Mouse (Mus musculus) midbrain, embryonic 12.5 days (tissue): Measurements from ENCODE around the gene Smyd3. TPM values are rescaled to one million over a fixed set of nuclear protein-coding genes. Genes with fewer than 3 reads are reported as not detected.

ENCODE experiments used
- ATAC-seq: fragments of 200-750 bp; cut with Nextera tagmentation; 2 replicates; pipeline ENCODE4 v1.8.0; 2017; ENCODE audit warnings: low read depth, moderate TSS enrichment, moderate library complexity; ENCODE audit not compliant: low FRiP score
- H3K27ac ChIP-seq: fragments of 300-500 bp; sonication (generic); replicated peaks from 2 replicates; pipeline ENCODE4 v1.5.1; 2016; ENCODE audit warnings: mild to moderate bottlenecking
- H3K27me3 ChIP-seq: fragments of 300-500 bp; sonication (generic); 2 replicates; pipeline ENCODE4 v1.6.1; 2016; ENCODE audit warnings: mild to moderate bottlenecking
- H3K36me3 ChIP-seq: fragments of 300-500 bp; sonication (generic); 2 replicates; pipeline ENCODE4 v1.6.1; 2016
- H3K4me1 ChIP-seq: fragments of 300-500 bp; sonication (generic); 2 replicates; pipeline ENCODE4 v1.6.1; 2016
- H3K4me2 ChIP-seq: fragments of 300-500 bp; sonication (generic); replicated peaks from 2 replicates; pipeline ENCODE4 v1.6.1; 2016; ENCODE audit warnings: mild to moderate bottlenecking, moderate library complexity
- H3K4me3 ChIP-seq: fragments of 300-500 bp; sonication (generic); 2 replicates; pipeline ENCODE4 v1.5.1; 2016; ENCODE audit warnings: mild to moderate bottlenecking
- H3K9ac ChIP-seq: fragments of 300-500 bp; sonication (generic); replicated peaks from 2 replicates; pipeline ENCODE4 v1.6.1; 2016; ENCODE audit warnings: mild to moderate bottlenecking, moderate library complexity
- H3K9me3 ChIP-seq: fragments of 300-500 bp; sonication (generic); 2 replicates; pipeline ENCODE4 v1.6.1; 2016; ENCODE audit warnings: mild to moderate bottlenecking
- WGBS: fragments of 180-500 bp; shearing (Covaris S2); methylation state at CpG from one replicate; pipeline ENCODE4 v1.1.7; 2016; 5-methylcytosine and 5-hydroxymethylcytosine counted together
- polyA plus RNA-seq: library from polyadenylated mRNA; unstranded; fragments of >200 nt; fragmentation: Nextera tagmentation; extraction: Ambion mirVana; gene quantifications from 2 replicates; pipeline ENCODE4 v1.2.1, GENCODE M21; 2016

The Smyd3 gene
- polyA plus RNA-seq, 1 experiment from 2014 or later, result 14.3 TPM

GRCm38 (mm10) chr1:179261496-179261966 lies 256.3 kb downstream of the Smyd3 start:
- Histone ChIP-seq H3K27ac (peak overlapping the region; percentile 71), H3K36me3 (no peaks in the 10 kb centered on the region), H3K4me1 (peaks cover 6% of the 10 kb centered on the region), H3K4me3 (no peak overlapping the region), H3K9ac (no peak overlapping the region), H3K9me3 (no peaks in the 10 kb centered on the region), H3K27me3 (no peaks in the 10 kb centered on the region), H3K4me2 (no peak overlapping the region)
- no peak for ATAC-seq
- 60% methylated on average over 11 of the region's 11 CpGs for WGBS

GRCm38 (mm10) chr1:179255826-179256512 lies 261.9 kb downstream of the Smyd3 start:
- no peak overlapping the region for H3K4me3 ChIP-seq
- H3K9ac ChIP-seq, result no peak overlapping the region
- no peak overlapping the region for H3K4me2 ChIP-seq
- H3K9me3 ChIP-seq, result no peaks in the 10 kb centered on the region
- WGBS, result 84% methylated on average over 11 of the region's 11 CpGs
- no peak for ATAC-seq
- H3K36me3 ChIP-seq, result no peaks in the 10 kb centered on the region
- H3K27me3 ChIP-seq, result no peaks in the 10 kb centered on the region
- H3K4me1 ChIP-seq, result peaks cover 15% of the 10 kb centered on the region
- H3K27ac ChIP-seq, result no peak overlapping the region

- Histone ChIP-seq H3K36me3 (no peaks in the 10 kb centered on the region), H3K9me3 (no peaks in the 10 kb centered on the region), H3K9ac (no peak overlapping the region), H3K4me1 (peaks cover 19% of the 10 kb centered on the region), H3K4me2 (no peak overlapping the region), H3K27me3 (no peaks in the 10 kb centered on the region), H3K27ac (no peak overlapping the region), H3K4me3 (no peak overlapping the region)
- WGBS, result 22% methylated on average over 3 of the region's 3 CpGs
- ATAC-seq, result peak; percentile 83; the same call in 1 of the 2 replicates
These were observed 263.3 kb downstream of the Smyd3 start for GRCm38 (mm10) chr1:179254531-179254930.

GRCm38 (mm10) chr1:179252611-179253010 lies 265.2 kb downstream of the Smyd3 start:
- Histone ChIP-seq H3K4me1 (peaks cover 22% of the 10 kb centered on the region), H3K4me3 (no peak overlapping the region), H3K4me2 (no peak overlapping the region), H3K27me3 (no peaks in the 10 kb centered on the region), H3K9me3 (no peaks in the 10 kb centered on the region), H3K27ac (no peak overlapping the region), H3K36me3 (no peaks in the 10 kb centered on the region), H3K9ac (no peak overlapping the region)
- WGBS, result 80% methylated on average over 4 of the region's 4 CpGs
- ATAC-seq, result no peak

GRCm38 (mm10) chr1:179250388-179250787 lies 267.5 kb downstream of the Smyd3 start:
- H3K9ac ChIP-seq, result no peak overlapping the region
- no peak for ATAC-seq
- H3K4me2 ChIP-seq, result no peak overlapping the region
- H3K27ac ChIP-seq, result no peak overlapping the region
- H3K27me3 ChIP-seq, result no peaks in the 10 kb centered on the region; the same call in 1 of the 2 replicates
- peaks cover 22% of the 10 kb centered on the region for H3K4me1 ChIP-seq
- H3K36me3 ChIP-seq, result no peaks in the 10 kb centered on the region
- no peak overlapping the region for H3K4me3 ChIP-seq
- no peaks in the 10 kb centered on the region for H3K9me3 ChIP-seq
- WGBS, result 81% methylated on average over 3 of the region's 3 CpGs

GRCm38 (mm10) chr1:179243554-179243953 lies 274.3 kb downstream of the Smyd3 start:
- Histone ChIP-seq H3K9ac (no peak overlapping the region), H3K4me2 (no peak overlapping the region), H3K36me3 (no peaks in the 10 kb centered on the region), H3K4me1 (peaks cover 2% of the 10 kb centered on the region; the same call in 1 of the 2 replicates), H3K27me3 (no peaks in the 10 kb centered on the region; the same call in 1 of the 2 replicates), H3K4me3 (no peak overlapping the region), H3K27ac (no peak overlapping the region), H3K9me3 (no peaks in the 10 kb centered on the region)
- WGBS, result 82% methylated on average over 8 of the region's 8 CpGs
- ATAC-seq, result no peak

GRCm38 (mm10) chr1:179240663-179241279 lies 277.1 kb downstream of the Smyd3 start:
- Histone ChIP-seq H3K27me3 (no peaks in the 10 kb centered on the region; the same call in 1 of the 2 replicates), H3K4me3 (no peak overlapping the region), H3K4me1 (no peaks in the 10 kb centered on the region; the same call in 1 of the 2 replicates), H3K9ac (no peak overlapping the region), H3K36me3 (no peaks in the 10 kb centered on the region), H3K27ac (no peak overlapping the region), H3K4me2 (no peak overlapping the region), H3K9me3 (no peaks in the 10 kb centered on the region)
- ATAC-seq, result no peak
- 91% methylated on average over 6 of the region's 6 CpGs for WGBS

GRCm38 (mm10) chr1:179238639-179239038 lies 279.2 kb downstream of the Smyd3 start:
- Histone ChIP-seq H3K9me3 (no peaks in the 10 kb centered on the region), H3K27ac (no peak overlapping the region), H3K9ac (no peak overlapping the region), H3K36me3 (no peaks in the 10 kb centered on the region), H3K27me3 (no peaks in the 10 kb centered on the region), H3K4me1 (no peaks in the 10 kb centered on the region; the same call in 1 of the 2 replicates), H3K4me2 (no peak overlapping the region), H3K4me3 (no peak overlapping the region)
- no peak for ATAC-seq
- 87% methylated on average over 2 of the region's 2 CpGs for WGBS

- 30% methylated on average over 7 of the region's 7 CpGs for WGBS
These were observed 279.9 kb downstream of the Smyd3 start for GRCm38 (mm10) chr1:179237989-179238388.

GRCm38 (mm10) chr1:179236217-179236840 lies 281.5 kb downstream of the Smyd3 start:
- no peak overlapping the region for H3K4me2 ChIP-seq
- no peaks in the 10 kb centered on the region for H3K9me3 ChIP-seq
- H3K9ac ChIP-seq, result no peak overlapping the region
- no peak overlapping the region for H3K27ac ChIP-seq
- no peaks in the 10 kb centered on the region for H3K27me3 ChIP-seq
- peaks cover 4% of the 10 kb centered on the region; the same call in 1 of the 2 replicates for H3K4me1 ChIP-seq
- WGBS, result 87% methylated on average over 8 of the region's 8 CpGs
- ATAC-seq, result no peak
- H3K4me3 ChIP-seq, result no peak overlapping the region
- no peaks in the 10 kb centered on the region for H3K36me3 ChIP-seq

More at GRCm38 (mm10) chr1:179237989-179238388, 279.9 kb downstream of the Smyd3 start:
- Histone ChIP-seq H3K4me2 (no peak overlapping the region), H3K36me3 (no peaks in the 10 kb centered on the region), H3K9ac (no peak overlapping the region), H3K4me3 (no peak overlapping the region), H3K4me1 (no peaks in the 10 kb centered on the region), H3K27ac (no peak overlapping the region), H3K27me3 (no peaks in the 10 kb centered on the region), H3K9me3 (no peaks in the 10 kb centered on the region)
- no peak for ATAC-seq

GRCm38 (mm10) chr1:179231777-179232661 lies 285.8 kb downstream of the Smyd3 start:
- H3K4me1 ChIP-seq, result peaks cover 4% of the 10 kb centered on the region; the same call in 1 of the 2 replicates
- H3K9ac ChIP-seq, result no peak overlapping the region; the same call in 1 of the 2 replicates
- no peaks in the 10 kb centered on the region for H3K27me3 ChIP-seq
- no peaks in the 10 kb centered on the region for H3K36me3 ChIP-seq
- no peak overlapping the region for H3K4me3 ChIP-seq
- H3K4me2 ChIP-seq, result no peak overlapping the region
- H3K27ac ChIP-seq, result peak overlapping the region; percentile 31
- WGBS, result 39% methylated on average over 13 of the region's 13 CpGs
- no peaks in the 10 kb centered on the region for H3K9me3 ChIP-seq
- ATAC-seq, result peak; percentile 85
